Mouse (Mus musculus) splenic B cell, adult 2 months (primary cell): ENCODE results near the gene Ccm2.
"Not testable (repeated sequence)": the region's sequence is repeated elsewhere in the genome, so short reads cannot be mapped to it uniquely, and the experiment has no call there.

Experiments
- DNase-seq: peaks from one replicate; pipeline ENCODE4 v3.0.0-alpha.2; 2011; ENCODE audit warnings: low read depth, low spot score
- H3K27me3 ChIP-seq: 2 replicates; pipeline ENCODE4 v1.6.1; 2012; ENCODE audit warnings: mild to moderate bottlenecking, low read length, moderate library complexity, mixed read lengths; ENCODE audit not compliant: control insufficient read depth, poor library complexity, insufficient read depth, severe bottlenecking
- H3K36me3 ChIP-seq: 2 replicates; pipeline ENCODE4 v1.6.1; 2012; ENCODE audit warnings: mild to moderate bottlenecking, low read length, moderate library complexity, mixed read lengths; ENCODE audit not compliant: control insufficient read depth, poor library complexity, insufficient read depth, severe bottlenecking

The Ccm2 gene

GRCm38 (mm10) chr11:6524880-6525238 lies 21.8 kb upstream of the Ccm2 start:
- Histone ChIP-seq H3K27me3 (no peaks in the 10 kb centered on the region), H3K36me3 (peaks cover 10% of the 10 kb centered on the region; the same call in 1 of the 2 replicates)
- DNase-seq = no peak

GRCm38 (mm10) chr11:6525241-6525640 lies 21.4 kb upstream of the Ccm2 start:
- H3K27me3 ChIP-seq = no peaks in the 10 kb centered on the region
- DNase-seq = no peak
- H3K36me3 ChIP-seq = peaks cover 10% of the 10 kb centered on the region; the same call in 1 of the 2 replicates

DNA sequence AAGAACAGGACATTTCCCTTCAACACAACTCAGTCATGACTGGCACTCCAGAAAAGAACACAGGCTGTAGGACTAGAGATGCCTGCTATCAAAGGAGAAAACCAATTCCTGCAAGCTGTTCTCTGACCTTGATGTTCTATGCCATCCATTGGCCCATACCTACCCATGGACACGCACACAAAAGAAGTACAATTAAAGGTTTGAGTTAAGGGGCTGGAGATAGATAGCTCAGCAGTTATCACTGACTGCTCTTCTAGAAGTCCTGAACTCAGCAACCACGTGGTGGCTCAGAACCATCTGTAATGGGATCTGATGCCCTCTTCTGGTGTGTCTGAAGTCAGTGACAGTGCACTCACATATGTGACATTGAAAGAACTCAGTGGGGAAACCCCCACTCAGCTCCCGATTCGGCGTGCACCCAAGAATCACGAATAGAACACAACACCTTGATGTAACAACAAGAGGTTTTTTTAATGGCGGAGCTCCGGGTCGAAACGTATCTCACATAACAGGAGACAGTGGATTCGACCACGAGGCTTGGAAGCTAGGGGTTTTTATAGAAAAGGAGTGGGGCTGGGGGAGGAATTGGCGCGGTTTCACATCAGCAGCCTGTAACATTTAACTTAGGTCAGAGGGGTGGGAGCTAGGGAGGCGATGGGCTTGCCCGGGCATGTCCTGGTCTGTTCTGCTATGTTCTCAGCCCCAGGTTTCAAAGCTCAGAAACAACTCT lies 20.0 kb upstream of the Ccm2 start:
- H3K27me3 ChIP-seq, H3K36me3 ChIP-seq: not testable (repeated sequence)
- peak; percentile 33 for DNase-seq

DNA sequence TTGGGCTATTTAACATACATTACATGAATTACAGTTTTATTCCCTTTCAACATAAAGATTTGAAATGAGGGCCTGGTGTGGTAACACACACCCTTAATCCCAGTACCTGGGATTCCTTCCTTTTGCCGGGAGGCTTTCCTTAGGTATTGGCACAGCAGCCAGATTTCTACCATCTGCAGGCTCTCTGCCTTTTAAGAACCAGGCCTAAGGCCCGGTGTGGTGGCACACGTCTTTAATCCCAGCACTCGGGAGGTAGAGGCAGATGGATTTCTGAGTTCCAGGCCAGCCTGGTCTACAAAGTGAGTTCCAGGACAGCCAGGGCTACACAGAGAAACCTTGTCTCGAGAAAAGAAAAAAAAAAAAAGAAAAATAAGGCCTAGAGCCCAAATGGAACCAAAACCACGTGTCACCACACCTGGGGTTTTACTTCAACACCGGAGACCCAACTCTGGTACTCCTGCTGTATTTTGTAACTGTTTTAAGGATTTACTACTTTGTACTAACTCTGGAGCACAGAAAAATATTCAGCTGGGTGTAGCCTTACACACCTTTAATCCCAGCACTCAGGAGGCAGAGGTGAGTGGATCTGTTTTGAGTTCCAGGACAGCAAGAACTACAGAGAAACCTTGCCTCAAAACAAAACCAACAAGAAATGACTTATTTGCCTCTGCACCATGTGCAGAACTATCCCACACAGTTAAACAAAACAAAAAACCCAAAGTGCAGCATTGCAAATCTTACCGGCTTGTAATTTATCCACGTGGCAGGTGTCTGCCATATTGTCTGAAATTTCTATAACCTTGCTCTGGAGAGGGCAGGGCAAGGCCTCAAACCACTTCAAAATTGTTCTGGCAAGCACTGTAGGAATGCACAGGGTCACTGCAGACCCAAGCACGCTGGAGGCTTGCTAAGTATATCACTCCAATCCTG lies 19.2 kb upstream of the Ccm2 start:
- no peak for DNase-seq
- H3K36me3 ChIP-seq = peaks cover 10% of the 10 kb centered on the region; the same call in 1 of the 2 replicates
- no peaks in the 10 kb centered on the region for H3K27me3 ChIP-seq

DNA sequence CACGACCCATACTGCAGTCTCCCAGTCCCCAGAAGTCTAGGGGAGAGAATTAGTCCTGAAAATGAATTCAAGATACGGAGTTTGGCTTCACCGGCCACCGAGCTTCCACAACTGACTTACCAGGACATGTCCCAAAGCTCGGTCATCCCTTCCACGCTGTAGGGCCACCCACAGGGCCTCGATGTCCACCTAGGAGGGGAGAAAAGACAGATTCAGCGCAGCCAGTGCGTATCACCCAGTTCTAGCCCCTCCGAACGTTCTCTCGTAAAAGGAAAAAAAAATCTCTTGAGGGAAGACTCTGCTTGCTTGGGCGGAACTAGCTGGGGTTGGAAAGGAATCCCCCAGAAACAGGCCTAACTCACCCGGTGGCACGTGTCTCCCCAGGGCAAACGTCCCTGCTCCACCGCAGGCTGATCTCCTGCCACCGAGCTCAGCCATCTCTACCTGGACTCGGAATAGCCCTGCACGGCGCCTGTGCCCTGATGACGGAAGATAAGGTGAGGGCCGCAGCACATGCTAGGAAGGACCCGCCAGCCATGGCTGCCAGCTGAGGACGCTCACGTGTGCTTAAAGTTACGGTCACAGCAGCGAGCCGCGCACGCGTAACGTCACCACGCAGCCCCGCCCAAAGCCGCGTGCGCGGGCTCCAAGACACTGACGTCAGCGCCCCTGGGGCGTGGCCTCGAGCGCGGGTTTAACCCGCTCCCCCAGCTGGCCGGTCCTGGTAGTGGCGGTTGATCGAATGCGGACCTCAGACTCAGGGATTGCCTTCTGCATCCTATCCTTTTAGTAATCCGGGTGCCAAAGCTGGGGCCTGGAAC lies 18.3 kb upstream of the Ccm2 start:
- H3K27me3 ChIP-seq = no peaks in the 10 kb centered on the region
- H3K36me3 ChIP-seq = peaks cover 10% of the 10 kb centered on the region; the same call in 1 of the 2 replicates
- DNase-seq = peak; percentile 99

DNA sequence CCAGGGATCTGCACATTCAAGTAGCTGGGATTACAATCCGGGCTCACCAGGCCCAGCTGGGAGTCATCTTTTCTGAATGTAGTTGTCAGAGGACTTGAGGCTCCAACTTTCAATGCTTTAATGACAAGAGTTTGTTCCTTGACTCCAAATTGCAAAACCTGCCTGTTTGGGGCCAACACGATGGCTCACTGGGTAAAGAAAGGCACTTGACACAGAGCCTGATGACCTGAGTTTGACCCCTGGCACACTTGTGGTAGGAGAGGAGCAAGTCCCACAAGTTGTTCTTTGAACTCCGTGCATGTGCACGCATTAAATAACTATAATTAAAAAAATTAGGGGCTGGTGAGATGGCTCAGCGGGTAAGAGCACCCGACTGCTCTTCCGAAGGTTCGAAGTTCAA lies 16.7 kb upstream of the Ccm2 start:
- no peaks in the 10 kb centered on the region for H3K27me3 ChIP-seq
- no peak for DNase-seq
- peaks cover 9% of the 10 kb centered on the region; the same call in 1 of the 2 replicates for H3K36me3 ChIP-seq

- Histone ChIP-seq H3K27me3 (no peaks in the 10 kb centered on the region), H3K36me3 (peaks cover 4% of the 10 kb centered on the region; the same call in 1 of the 2 replicates)
- DNase-seq = no peak
Measured at GRCm38 (mm10) chr11:6530746-6531145, 15.9 kb upstream of the Ccm2 start.

GRCm38 (mm10) chr11:6544683-6545082 lies 2.0 kb upstream of the Ccm2 start:
- DNase-seq = no peak
- peaks cover 3% of the 10 kb centered on the region; the same call in 1 of the 2 replicates for H3K36me3 ChIP-seq
- H3K27me3 ChIP-seq = no peaks in the 10 kb centered on the region

- DNase-seq = no peak
- H3K27me3 ChIP-seq = no peaks in the 10 kb centered on the region
- H3K36me3 ChIP-seq = peaks cover 4% of the 10 kb centered on the region; the same call in 1 of the 2 replicates
Measured at GRCm38 (mm10) chr11:6545186-6545856, 1.4 kb upstream of the Ccm2 start.

DNA sequence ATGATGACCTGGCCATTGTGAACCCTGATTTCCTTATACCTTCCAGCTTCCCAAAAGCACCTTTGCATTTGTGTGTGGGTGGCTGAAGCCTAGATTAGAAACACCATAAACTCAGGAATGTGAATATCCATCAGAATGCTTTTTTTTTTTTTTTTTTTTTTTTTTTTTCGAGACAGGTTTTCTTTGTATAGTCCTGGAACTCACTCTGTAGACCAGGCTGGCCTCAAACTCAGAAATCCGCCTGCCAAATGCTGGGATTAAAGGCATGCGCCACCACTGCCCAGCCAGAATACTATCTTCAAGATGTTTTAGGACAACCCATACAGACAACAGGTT lies 862 bp upstream of the Ccm2 start:
- no peak for DNase-seq
- H3K27me3 ChIP-seq = no peaks in the 10 kb centered on the region
- H3K36me3 ChIP-seq = peaks cover 4% of the 10 kb centered on the region; the same call in 1 of the 2 replicates

- peaks cover 9% of the 10 kb centered on the region; the same call in 1 of the 2 replicates for H3K36me3 ChIP-seq
- no peaks in the 10 kb centered on the region for H3K27me3 ChIP-seq
- DNase-seq = peak; percentile 81
Measured at GRCm38 (mm10) chr11:6547037-6547680, 472 bp downstream of the Ccm2 start.

- no peak for DNase-seq
- Histone ChIP-seq H3K27me3 (no peaks in the 10 kb centered on the region), H3K36me3 (peaks cover 9% of the 10 kb centered on the region; the same call in 1 of the 2 replicates)
Measured at GRCm38 (mm10) chr11:6547696-6548325, 1.1 kb downstream of the Ccm2 start.

DNA sequence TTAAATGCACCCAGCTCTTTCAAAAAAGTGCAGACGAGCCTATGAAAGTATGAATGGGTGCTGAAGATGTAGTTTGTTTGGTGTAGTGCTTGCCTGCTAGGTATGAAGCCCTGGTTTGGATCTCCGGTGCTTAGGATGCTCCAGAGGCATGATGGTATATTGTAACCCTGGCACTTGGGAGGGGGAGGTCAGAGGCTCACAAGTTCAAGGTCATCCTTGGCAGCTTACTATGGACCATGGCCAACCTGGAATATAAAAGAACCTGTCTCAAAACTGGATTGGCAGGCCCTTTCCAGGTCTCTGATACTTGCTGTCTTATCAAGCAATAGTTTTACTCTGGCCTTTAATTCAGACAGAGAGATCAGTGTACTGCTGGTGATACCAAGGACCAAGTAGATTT lies 3.1 kb downstream of the Ccm2 start:
- H3K27me3 ChIP-seq = no peaks in the 10 kb centered on the region
- peaks cover 13% of the 10 kb centered on the region; the same call in 1 of the 2 replicates for H3K36me3 ChIP-seq
- DNase-seq = no peak
